Comparison of ENCODE assay signal across 8 mouse cellular contexts in the genomic region with DNA sequence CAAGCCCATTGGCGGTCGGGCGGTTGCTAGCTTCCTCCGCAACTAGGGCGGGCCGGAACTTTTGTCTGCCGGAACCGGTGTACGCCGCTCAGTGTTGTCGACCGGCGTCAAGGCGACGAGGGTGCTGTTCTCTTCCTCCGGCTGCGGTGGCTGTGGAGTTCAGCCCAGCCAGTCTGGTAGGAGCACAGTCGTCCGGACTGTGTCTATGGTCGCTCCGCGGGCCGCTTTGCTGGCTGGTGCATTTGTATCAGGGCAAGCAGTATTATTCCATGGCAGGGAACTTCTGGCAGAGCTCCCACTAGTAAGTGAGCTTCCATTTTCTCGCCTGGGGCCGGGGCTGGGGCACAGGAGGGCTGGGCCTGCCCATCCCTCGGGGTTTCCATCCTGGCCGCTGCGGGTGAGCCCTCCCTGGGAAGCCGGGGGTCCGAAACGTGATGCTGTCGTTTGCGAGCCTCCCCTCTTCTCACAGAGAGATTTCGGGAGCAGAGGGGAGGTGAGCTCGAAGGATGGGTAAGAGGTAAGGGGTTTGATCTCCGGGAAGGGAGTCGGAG. TPM values are rescaled to one million over a fixed set of nuclear protein-coding genes. Genes with fewer than 3 reads are reported as not detected.
DNase-seq lines count a peak whose midpoint lies in the region; ATAC-seq and TF ChIP-seq lines count a peak whose summit lies in the region.

Gene Ccnc (plus strand): TSS at position 87 of the 551 bp plus-strand sequence.

- peak; percentile 77 for TF ChIP-seq POLR2A in kidney, adult 2 months (IDR thresholded peaks at IDR 0.05; ENCODE audit: low read depth, low read length)
- TF ChIP-seq POLR2A in spleen, adult 2 months (IDR thresholded peaks at IDR 0.05; ENCODE audit: low read depth, low read length): peak; percentile 75

- H3K9me3 ChIP-seq in embryonic facial prominence, embryonic 13.5 days: no peaks in the 10 kb centered on the region
- H3K9me3 ChIP-seq in limb, embryonic 12.5 days: no peaks in the 10 kb centered on the region
- no peaks in the 10 kb centered on the region for H3K9me3 ChIP-seq in midbrain, embryonic 15.5 days

- H3K4me2 ChIP-seq in embryonic facial prominence, embryonic 13.5 days: peak within 1 kb of the TSS; percentile 73
- peak within 1 kb of the TSS; percentile 70 for H3K4me2 ChIP-seq in limb, embryonic 12.5 days
- H3K4me2 ChIP-seq in midbrain, embryonic 15.5 days: peak within 1 kb of the TSS; percentile 69

- peak within 1 kb of the TSS; percentile 84 for H3K9ac ChIP-seq in embryonic facial prominence, embryonic 13.5 days
- H3K9ac ChIP-seq in limb, embryonic 12.5 days (replicated peaks): peak within 1 kb of the TSS; percentile 89
- peak within 1 kb of the TSS; percentile 82 for H3K9ac ChIP-seq in midbrain, embryonic 15.5 days

- H3K36me3 ChIP-seq in embryonic facial prominence, embryonic 13.5 days: peaks cover under 1% of the 10 kb centered on the region
- H3K36me3 ChIP-seq in kidney, adult 2 months (ENCODE audit: control insufficient read depth, insufficient read depth, low read length): no peaks in the 10 kb centered on the region; the same call in 1 of the 2 replicates
- H3K36me3 ChIP-seq in limb, embryonic 12.5 days: peaks cover 1% of the 10 kb centered on the region
- no peaks in the 10 kb centered on the region for H3K36me3 ChIP-seq in midbrain, embryonic 15.5 days (replicated peaks)
- H3K36me3 ChIP-seq in spleen, adult 2 months (ENCODE audit: control insufficient read depth, insufficient read depth, low read length): peaks cover 2% of the 10 kb centered on the region

- DNase-seq in 3134 (ENCODE audit: extremely low read depth, insufficient read length, low spot score): peak; percentile 98
- peak; percentile 94 to 96 for DNase-seq in adrenal gland, postnatal 36 days
- DNase-seq in heart, adult 18-20 months: peak; percentile 94 to 96
- DNase-seq in kidney, adult 2 months: peak; percentile 95
- DNase-seq in spleen, adult 2 months (ENCODE audit: low read depth in 1 of 2, low spot score in 2 of 2): peak; percentile 76 to 84

- peaks cover 5% of the 10 kb centered on the region for H3K4me1 ChIP-seq in embryonic facial prominence, embryonic 13.5 days
- H3K4me1 ChIP-seq in kidney, adult 2 months (ENCODE audit: control insufficient read depth, insufficient read depth, low read length): 0 out of 2 replicates have a peak, but pooled peaks cover 3% of the 10 kb centered on the region
- peaks cover 5% of the 10 kb centered on the region; the same call in 1 of the 2 replicates for H3K4me1 ChIP-seq in limb, embryonic 12.5 days (replicated peaks)
- H3K4me1 ChIP-seq in midbrain, embryonic 15.5 days: peaks cover 12% of the 10 kb centered on the region
- H3K4me1 ChIP-seq in spleen, adult 2 months (ENCODE audit: control insufficient read depth, insufficient read depth, insufficient read length): no peaks in the 10 kb centered on the region; the same call in 1 of the 2 replicates

- no peaks in the 10 kb centered on the region for H3K27me3 ChIP-seq in embryonic facial prominence, embryonic 13.5 days
- H3K27me3 ChIP-seq in kidney, adult 2 months (replicated peaks; ENCODE audit: control insufficient read depth, insufficient read depth, low read length): no peaks in the 10 kb centered on the region
- H3K27me3 ChIP-seq in limb, embryonic 12.5 days: no peaks in the 10 kb centered on the region
- no peaks in the 10 kb centered on the region for H3K27me3 ChIP-seq in midbrain, embryonic 15.5 days (replicated peaks)
- H3K27me3 ChIP-seq in spleen, adult 2 months (ENCODE audit: control insufficient read depth, insufficient read depth, low read length): no peaks in the 10 kb centered on the region; the same call in 1 of the 2 replicates

- WGBS in embryonic facial prominence, embryonic 13.5 days: under 1% methylated on average over 37 of the region's 37 CpGs
- WGBS in kidney, adult 2 months: under 1% methylated on average over 37 of the region's 37 CpGs
- WGBS in limb, embryonic 12.5 days: under 1% methylated on average over 37 of the region's 37 CpGs
- under 1% methylated on average over 37 of the region's 37 CpGs for WGBS in midbrain, embryonic 15.5 days
- under 1% methylated on average over 37 of the region's 37 CpGs for WGBS in spleen, adult 2 months

- ATAC-seq in embryonic facial prominence, embryonic 13.5 days (ENCODE audit: insufficient number of reproducible peaks, insufficient read depth, low FRiP score, low TSS enrichment, low read depth): peak; percentile 93
- ATAC-seq in limb, embryonic 12.5 days (ENCODE audit: insufficient number of reproducible peaks, insufficient read depth, low FRiP score, low TSS enrichment, low read depth): peak; percentile 97
- ATAC-seq in midbrain, embryonic 15.5 days (replicated peaks): peak; percentile 99

- TF ChIP-seq CTCF in kidney, adult 2 months (conservative IDR thresholded peaks at IDR 0.05; ENCODE audit: insufficient read depth, insufficient read length, low read depth, low read length): no peak
- TF ChIP-seq CTCF in spleen, adult 2 months (IDR thresholded peaks at IDR 0.05; ENCODE audit: extremely low read depth, insufficient read depth, insufficient read length, insufficient replicate concordance): no peak

- H3K27ac ChIP-seq in embryonic facial prominence, embryonic 13.5 days: peak within 1 kb of the TSS; percentile 82
- peak within 1 kb of the TSS; percentile 67 for H3K27ac ChIP-seq in kidney, adult 2 months (ENCODE audit: insufficient read depth, low read depth, low read length)
- H3K27ac ChIP-seq in limb, embryonic 12.5 days: peak within 1 kb of the TSS; percentile 86
- H3K27ac ChIP-seq in midbrain, embryonic 15.5 days: peak within 1 kb of the TSS; percentile 87
- H3K27ac ChIP-seq in spleen, adult 2 months (ENCODE audit: insufficient read depth, low read length): peak within 1 kb of the TSS; percentile 65

- H3K4me3 ChIP-seq in embryonic facial prominence, embryonic 13.5 days: peak within 1 kb of the TSS; percentile 80
- peak within 1 kb of the TSS; percentile 81 for H3K4me3 ChIP-seq in kidney, adult 2 months (ENCODE audit: insufficient read depth, low read depth, low read length)
- peak within 1 kb of the TSS; percentile 79 for H3K4me3 ChIP-seq in limb, embryonic 12.5 days (replicated peaks)
- H3K4me3 ChIP-seq in midbrain, embryonic 15.5 days: peak within 1 kb of the TSS; percentile 77
- H3K4me3 ChIP-seq in spleen, adult 2 months (ENCODE audit: extremely low read depth, insufficient read depth, insufficient read length): peak within 1 kb of the TSS; percentile 84

RNA-seq across cellular contexts. Expression of gene Ccnc, which starts in this region (rescaled TPM):
- 10 to 100 TPM; 21.4 to 25.2 TPM for total RNA-seq in adrenal gland, postnatal 36 days (2021)
- 42.9 and 45.0 TPM in 2 replicates for polyA plus RNA-seq in embryonic facial prominence, embryonic 13.5 days (2015; fragmentation: Nextera tagmentation; extraction: Ambion mirVana)
- total RNA-seq in heart, adult 18-20 months (2021): 10 to 100 TPM; 15.0 to 15.1 TPM
- 6.3 and 8.3 TPM in 2 replicates for polyA plus RNA-seq in kidney, adult 2 months (2012; rRNA removed)
- polyA plus RNA-seq in limb, embryonic 12.5 days (2016; fragmentation: Nextera tagmentation; extraction: Ambion mirVana): 43.5 and 45.8 TPM in 2 replicates
- polyA plus RNA-seq in midbrain, embryonic 15.5 days (2015; fragmentation: Nextera tagmentation; extraction: Ambion mirVana): 60.5 and 63.4 TPM in 2 replicates
- 1.9 and 2.3 TPM in 2 replicates for polyA plus RNA-seq in spleen, adult 2 months (2012; rRNA removed)

Comparison
In these comparisons a context has a peak if more than half of its experiments do, and no peak if none do; other contexts are left out.
1. Peak in every context shown above with its lines: DNase-seq, ATAC-seq, H3K4me3 ChIP-seq and H3K27ac ChIP-seq.